Mouse (Mus musculus) layer of hippocampus, postnatal 25 days (tissue): ENCODE measurements around the gene Gm960. TPM values are rescaled to one million over a fixed set of nuclear protein-coding genes. Genes with fewer than 3 reads are reported as not detected.

Source experiments
- DNase-seq, 2 experiments: peaks; one replicate each; pipeline ENCODE4 v3.0.0; 2022; ENCODE audit warnings: mixed read lengths in 2 of 2, low spot score in 1 of 2; ENCODE audit errors: extremely low spot score in 1 of 2
- total RNA-seq, 2 experiments: library from RNA; stranded (reverse); gene quantifications; 2 replicates each; pipeline ENCODE4 v1.2.3; 2021

The Gm960 gene
- total RNA-seq = 1 to 10 TPM; 1.1 to 2.5 TPM

DNA sequence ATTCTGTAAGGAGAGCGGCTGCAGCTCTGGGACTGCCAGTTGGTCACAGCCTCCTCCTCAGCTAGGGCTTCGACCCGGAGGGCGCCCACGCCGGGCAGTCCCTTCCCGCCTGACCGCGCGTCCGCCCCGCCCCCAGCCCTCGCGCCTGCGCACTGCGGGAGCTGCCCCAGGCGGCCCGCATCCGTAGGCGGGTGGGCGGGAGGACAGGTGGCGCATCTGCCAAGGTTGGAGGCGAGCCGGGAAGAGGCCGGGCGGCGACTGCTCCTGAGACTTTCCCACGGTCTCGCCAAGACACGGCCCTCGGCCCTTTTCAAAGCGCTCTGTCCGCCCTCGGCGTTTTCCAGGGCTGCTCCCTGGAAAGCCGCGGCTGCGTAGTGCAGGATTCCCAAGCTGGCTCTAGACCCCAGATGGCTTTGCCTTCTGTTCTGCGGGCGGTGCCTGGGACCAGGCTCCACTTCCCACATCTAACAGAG lies at the start of gene Gm960:
Gene Gm960 (minus strand): TSS at position 464 of the 473 bp plus-strand sequence.
- peak; percentile 83 to 86 for DNase-seq

DNA sequence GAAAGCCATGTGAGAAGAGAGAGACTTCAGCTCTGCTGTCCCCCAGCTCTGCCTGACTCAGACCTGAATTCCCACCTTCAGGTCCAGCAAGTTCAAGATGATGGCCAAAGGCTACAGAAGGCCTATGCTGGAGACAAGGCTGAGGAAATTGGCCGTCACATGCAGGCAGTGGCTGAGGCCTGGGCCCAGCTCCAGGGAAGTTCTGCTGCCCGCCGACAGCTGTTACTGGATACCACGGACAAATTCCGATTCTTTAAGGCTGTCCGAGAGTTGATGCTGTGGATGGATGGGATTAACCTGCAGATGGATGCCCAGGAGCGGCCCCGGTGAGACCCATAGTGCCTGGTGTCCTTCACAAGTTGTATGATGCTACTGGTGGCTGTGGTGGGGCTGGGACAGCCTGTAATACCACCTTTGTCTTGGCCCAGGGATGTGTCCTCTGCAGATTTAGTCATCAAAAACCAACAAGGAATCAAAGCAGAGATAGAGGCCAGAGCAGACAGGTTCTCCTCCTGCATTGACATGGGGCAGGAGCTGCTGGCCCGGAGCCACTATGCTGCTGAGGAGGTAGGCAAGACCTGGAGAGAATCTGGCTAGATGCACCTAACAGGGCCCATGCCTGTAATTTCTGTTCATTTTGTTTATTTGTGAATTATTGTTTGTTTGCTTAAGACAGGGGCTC lies 49.3 kb upstream of the Gm960 start:
- DNase-seq = no peak

DNA sequence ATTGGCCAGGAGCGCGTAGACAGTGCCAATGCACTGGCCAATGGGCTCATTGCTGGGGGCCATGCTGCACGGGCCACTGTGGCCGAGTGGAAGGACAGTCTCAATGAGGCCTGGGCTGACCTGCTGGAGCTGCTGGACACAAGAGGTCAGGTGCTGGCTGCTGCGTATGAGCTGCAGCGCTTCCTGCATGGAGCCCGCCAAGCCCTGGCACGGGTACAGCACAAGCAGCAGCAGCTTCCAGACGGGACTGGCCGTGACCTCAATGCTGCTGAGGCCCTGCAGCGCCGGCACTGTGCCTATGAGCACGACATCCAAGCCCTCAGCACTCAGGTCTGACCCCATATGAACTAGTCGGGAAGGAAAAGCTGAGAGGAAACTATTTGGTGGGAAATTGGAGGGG lies 48.1 kb upstream of the Gm960 start:
- DNase-seq = no peak

DNA sequence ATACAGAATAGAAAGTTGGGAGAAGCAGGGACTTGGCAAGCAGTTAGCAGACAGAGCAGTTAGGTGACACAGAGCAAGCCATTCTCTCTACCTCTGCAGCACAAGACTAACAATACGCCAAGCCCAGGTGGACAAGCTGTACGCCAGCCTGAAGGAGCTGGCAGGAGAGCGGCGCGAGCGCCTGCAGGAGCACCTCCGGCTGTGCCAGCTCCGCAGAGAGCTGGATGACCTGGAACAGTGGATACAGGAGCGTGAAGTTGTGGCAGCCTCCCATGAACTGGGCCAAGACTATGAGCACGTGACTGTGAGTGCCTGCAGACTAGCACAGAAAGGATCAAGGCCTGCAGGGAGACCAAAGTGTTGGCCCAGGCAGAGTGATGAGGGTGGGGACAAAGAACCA lies 47.2 kb upstream of the Gm960 start:
- DNase-seq = no peak

DNA sequence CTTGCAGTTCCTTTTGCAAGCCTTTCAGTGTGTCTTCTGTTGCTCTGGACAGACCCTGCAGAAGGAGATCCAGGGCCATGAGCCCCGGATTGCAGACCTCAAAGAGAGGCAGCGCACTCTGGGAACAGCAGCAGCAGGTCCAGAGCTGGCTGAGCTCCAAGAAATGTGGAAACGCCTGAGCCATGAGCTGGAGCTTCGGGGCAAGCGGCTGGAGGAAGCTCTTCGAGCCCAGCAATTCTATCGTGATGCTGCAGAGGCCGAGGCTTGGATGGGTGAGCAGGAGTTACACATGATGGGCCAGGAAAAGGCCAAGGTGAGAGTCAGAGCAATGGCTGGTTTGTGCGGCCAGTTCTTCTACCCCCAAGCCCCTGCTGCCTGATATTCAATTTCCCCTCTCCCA lies 46.6 kb upstream of the Gm960 start:
- peak in 1 of 2 experiments; percentile 11 for DNase-seq

DNA sequence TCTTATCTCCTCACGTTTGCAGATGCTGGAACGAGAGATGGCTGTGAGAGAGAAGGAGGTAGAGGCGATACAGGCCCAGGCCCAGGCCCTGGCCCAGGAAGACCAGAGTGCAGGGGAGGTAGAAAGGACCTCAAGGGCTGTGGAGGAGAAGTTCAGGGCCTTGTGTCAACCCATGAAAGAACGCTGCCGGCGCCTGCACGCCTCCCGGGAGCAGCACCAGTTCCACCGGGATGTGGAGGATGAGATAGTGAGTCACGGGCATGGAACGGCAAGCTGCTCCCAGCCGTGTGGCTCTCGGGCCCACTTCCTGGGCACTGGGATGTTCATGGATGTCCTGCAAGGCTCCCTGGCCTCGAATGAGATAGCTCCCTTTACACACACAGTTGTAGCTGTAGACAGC lies 45.6 kb upstream of the Gm960 start:
- no peak for DNase-seq

DNA sequence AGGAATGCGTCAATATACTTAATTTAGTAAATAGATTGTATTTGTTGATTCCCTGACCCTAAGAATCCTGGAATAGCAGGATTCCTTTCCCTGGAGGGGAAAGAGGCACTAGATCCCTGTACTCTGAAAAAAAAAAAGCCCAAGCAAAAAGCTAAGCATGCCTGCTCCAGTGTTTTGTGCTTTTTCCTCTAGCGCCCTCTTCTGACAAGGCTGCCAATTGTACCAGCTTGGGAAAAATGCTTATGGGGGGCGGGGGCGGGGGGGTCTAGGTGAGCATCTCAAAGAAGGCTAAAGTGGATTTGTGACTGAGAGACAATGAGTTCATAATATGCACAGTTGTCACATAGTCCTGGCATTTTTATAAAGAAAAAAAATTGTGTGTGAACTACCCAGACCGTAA lies 45.1 kb upstream of the Gm960 start:
- peak in 1 of 2 experiments; percentile 55 for DNase-seq

DNA sequence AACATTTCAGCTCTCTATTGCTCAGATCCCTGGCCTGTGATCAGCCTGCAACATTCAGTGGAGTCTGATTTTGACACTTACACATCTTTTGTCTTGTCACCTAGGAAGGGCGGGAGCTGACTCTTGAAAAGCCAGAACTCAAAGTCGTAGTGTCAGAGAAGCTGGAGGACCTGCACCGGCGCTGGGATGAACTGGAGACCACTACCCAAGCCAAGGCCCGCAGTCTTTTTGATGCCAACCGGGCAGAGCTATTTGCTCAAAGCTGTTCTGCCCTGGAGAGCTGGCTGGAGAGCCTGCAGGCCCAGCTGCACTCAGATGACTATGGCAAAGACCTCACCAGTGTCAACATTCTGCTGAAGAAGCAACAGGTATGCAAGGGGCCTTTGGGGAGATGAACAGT lies 43.8 kb upstream of the Gm960 start:
- DNase-seq = no peak

DNA sequence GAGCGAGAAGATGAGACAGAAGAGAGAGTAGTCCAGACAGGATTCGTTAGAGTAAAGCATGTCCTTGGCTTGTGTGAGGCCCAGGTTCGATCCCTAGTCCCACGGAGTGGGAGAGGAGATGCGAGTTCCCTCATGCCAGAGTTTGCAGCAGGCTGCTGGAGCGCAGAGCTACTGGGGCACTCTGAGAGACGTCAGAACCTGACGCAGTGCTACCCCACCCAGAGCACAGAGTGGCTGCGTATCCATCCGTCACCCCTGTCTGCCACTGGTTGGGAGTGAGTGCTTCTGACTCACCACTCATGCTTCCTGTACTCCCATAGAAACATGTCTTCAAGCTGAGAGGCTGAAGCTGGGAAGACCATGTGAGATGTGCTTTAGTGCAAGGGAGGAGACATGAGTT lies 43.0 kb upstream of the Gm960 start:
- DNase-seq = no peak

DNA sequence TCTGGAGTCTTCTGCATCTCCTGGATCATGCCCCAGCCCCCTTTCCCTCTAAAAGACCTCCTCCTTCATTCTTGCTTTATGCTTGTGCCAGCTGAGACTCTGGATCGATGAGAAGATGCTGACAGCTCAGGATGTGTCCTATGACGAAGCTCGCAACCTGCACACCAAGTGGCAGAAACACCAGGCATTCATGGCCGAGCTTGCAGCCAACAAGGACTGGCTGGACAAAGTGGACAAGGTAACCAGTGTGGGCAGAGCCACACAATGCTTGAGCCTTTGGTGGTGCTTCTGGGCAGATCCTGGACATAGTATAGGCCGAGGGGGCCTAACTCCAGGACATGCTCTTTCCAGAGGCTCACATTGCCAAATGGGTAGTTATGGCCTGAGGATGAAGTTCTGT lies 41.3 kb upstream of the Gm960 start:
- no peak for DNase-seq

DNA sequence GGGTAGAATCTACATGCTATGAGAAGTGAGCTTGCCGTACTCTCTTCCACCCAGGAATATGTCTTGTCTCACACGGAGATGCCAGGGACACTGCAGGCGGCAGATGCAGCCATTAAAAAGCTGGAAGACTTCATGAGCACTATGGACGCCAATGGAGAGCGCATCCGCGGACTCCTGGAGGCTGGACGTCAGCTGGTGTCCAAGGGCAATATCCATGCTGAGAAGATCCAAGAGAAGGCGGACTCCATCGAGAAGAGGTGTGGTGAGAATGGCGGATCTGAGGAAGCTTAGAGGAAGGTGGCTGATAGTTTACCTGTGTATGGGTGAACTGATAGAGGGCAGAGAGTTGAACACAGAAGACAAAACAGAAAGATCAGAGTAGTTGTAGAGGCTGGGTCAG lies 40.6 kb upstream of the Gm960 start:
- DNase-seq = no peak

DNA sequence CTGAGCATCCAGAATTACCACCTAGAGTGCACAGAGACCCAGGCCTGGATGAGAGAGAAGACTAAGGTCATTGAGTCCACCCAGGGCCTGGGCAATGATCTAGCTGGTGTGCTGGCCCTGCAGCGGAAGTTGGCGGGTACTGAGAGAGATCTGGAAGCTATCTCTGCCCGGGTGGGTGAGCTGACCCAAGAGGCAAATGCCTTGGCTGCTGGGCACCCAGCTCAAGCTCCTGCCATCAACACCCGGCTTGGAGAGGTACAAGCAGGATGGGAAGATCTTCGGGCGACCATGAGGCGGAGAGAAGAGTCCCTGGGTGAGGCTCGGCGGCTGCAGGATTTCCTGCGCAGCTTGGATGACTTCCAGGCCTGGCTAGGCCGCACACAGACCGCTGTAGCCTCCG lies 39.4 kb upstream of the Gm960 start:
- no peak for DNase-seq

DNA sequence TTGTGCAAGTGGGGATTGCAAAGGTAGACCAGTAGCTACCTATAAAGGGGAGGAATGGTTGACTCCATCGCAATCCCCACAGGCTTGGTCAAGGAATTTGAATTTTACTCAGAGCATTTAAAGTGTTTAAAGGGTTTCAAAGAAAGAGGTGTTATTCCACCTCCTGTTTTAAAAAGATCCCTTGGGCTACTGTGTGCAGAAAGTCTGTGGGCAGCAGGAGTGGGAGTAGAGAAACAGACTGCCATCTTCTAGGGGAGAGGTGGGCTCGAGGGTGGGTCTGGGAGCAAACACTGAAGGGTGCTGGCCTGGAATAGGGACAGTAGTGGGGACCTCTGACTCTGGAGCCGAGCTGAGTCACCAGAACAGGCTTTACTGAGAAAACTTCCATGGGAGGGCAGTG lies 34.6 kb upstream of the Gm960 start:
- no peak for DNase-seq

DNA sequence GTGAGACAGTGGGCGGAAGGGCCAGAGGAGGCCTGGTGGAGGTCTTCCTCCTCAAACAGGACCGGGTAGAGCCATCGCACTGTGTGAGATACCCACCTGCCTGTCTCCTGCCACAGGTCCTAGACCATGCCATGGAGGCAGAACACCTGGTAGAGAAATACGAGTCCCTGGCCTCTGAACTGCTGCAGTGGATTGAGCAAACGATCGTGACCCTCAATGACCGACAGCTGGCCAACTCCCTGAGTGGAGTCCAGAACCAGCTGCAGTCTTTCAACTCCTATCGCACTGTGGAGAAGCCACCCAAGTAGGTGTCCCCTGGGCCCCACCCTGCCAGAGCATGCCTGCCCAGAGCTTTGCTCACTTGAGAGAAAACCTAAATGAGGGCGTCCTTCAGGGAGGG lies 30.7 kb upstream of the Gm960 start:
- DNase-seq = no peak

DNA sequence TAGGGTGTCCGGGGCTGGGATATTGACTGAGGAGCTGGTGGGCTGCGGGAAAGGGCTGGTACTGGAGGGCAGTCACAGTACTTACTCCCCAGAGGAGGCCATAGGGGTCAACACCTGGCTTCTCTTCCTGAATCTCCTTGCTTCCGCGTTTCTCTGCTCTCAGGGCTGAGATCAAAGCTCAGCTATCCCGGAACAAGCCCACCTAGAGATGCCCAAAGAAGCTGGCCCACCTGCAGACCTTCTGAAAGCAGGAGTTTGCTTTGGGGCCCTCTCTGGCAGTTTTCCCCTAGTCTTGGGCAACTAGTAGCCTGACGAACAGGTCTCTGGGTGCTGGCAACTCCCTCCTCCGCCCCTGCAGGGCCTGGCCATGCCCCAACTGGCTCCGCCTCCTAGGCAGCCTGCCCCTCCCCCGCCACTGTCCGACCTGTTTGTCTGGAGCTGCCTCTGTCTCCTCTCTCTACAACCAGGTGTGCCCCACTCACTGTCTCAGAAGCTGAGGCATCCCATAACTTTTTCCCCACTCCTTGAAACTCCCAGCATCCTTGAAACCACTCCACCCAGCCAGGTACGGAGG lies 22.3 kb upstream of the Gm960 start:
- DNase-seq = no peak

DNA sequence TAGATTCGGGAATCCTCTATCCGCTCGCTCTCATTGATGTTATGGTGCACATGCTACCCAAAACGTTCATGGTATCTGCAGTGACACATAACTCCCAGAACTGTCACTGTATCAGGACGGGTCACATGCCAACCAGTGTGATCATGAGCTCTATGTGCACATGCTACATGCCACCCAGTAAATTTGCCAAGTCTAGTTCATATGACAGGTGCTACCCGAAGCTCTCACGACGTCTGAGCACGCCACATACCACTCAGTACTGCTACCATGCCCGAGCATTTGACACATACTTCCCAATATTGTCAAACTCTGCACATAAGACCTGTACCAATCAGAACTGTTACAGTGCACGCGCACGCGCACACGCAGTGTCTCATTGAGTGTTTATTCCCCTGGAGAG lies 21.6 kb upstream of the Gm960 start:
- DNase-seq = no peak

DNA sequence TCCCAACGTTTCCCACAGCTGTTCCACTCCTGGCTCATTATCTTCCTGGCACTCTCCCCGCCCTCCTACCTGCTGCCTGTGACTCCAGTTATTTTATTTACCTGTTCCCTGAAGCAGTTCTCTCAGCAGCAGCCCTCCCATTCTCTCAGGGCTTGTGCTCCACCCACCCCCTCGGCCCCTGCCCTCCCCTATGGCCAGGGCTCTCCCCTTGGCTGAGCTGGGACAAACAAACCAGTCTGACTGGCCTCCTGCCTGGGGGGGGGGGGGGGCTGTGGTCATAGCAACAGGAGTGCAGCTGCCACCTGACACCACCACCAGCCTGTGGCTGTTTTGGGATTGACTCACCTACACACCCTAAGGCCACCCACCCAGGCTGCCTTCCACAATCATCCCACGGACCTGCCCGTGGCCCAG lies 20.9 kb upstream of the Gm960 start:
- DNase-seq = no peak

DNA sequence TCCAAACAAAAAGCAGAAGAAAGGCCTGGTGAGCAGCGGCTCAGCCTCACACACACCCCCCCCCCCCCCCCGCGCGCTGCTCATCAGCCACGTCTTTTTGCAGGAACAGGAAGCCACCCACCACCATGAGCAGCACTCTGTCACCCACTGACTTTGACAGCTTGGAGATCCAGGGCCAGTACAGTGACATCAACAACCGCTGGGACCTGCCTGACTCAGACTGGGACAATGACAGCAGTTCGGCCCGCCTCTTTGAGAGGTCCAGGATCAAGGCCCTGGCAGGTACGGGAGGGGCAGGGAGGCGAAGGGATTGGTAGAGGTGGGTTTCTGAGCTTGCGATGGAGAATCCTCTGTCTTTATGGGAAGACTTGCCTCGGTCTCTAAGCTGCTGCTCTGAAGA lies 20.2 kb upstream of the Gm960 start:
- no peak for DNase-seq

DNA sequence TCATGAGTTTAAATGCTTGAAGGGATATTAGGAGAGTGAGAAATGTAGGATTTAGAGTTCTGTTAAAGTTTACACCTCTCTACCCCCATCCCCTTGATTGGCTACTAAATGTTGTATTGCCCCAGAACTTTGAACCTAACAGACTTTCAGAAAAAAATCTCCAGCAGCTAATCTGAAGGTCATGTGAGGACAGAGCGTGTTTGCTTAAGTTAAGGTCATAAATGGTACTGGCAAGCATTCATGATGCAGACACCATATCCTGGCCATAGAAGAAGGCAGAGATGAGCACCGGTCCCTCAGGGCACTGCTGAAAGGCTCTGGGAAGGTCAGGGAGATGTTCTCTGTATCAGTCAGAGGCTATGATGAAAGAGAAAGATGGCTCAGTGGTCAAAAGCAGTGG lies 18.8 kb upstream of the Gm960 start:
- no peak for DNase-seq

DNA sequence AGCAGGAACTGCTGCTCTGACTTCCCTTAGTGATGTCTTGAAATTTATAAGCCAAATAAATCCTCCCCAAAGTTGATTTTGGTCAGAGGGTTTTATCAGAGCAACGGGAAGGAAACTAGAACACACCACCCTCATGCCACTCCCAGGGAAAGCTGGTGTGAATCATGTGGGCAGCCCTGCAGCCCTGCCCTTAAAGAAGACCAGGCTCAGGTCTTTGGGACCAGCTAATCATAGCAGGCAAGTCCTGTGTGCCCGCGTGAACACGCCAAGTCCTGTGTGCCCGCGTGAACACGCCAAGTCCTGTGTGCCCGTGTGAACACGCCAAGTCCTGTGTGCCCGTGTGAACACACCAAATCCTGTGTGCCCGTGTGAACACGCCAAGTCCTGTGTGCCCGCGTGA lies 18.3 kb upstream of the Gm960 start:
- DNase-seq = no peak

DNA sequence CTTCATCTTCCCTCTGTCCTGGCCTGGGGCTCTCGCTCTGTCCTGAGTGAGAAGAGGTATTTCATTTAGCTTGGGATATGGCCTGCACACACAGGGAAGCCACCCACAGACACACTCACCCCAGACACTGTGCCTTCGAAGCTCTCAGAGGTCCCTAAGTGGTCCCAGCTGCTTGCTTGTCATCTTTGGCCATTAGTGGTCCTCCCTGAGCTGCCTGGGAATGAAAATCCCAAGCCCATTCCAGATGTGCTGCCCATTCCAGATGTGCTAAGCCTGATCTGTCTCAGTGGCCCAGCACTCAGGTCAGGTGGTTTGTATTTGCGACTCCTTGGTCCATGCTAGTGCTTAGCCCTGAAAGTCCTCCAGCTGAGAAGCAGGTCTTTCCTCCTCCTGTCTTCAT lies 15.4 kb upstream of the Gm960 start:
- DNase-seq = no peak

DNA sequence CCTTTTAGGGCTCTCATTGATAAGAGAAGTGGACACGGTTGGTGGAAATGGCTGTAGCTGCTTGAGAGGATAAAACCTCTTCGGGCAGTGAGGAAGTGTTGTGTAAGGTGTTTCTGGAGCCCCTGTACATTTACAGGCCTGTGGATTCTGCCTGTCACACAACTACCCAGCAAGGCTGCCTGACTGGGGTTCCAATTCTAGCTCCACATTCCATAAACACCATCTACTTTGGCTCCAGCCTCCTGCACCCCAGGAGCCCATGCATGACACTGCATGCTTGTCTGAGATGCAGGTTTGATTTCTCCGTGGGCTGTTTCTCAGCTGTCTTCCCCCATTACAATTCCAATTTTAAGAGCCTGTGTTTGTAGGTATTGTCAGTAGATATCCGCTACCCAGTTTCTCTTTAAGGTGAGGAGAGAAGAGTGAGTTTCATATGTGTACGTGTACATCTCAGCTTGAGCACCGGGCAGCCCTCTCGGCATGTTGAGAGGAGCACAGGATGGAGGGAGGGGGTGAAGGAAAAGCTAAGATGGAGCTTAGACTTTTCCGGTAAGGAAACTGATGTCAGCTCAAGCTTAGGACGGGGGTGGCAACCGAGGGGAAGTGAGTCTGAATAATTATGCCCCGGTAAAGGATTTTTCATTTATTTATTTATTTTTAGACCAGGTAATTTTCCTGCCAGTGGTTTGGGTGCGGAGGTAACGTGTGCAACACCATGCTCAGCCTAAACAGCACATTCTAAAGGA lies 14.5 kb upstream of the Gm960 start:
- no peak for DNase-seq
